Mouse (Mus musculus) CD4-positive naive resting alpha-beta T cell, adult 76 days (primary cell): Measurements from ENCODE around the gene Olfr1000. TPM values are rescaled to one million over a fixed set of nuclear protein-coding genes. Genes with fewer than 3 reads are reported as not detected.

Source experiments
- total RNA-seq: library from RNA; stranded (reverse); gene quantifications from one replicate; pipeline ENCODE4 v1.2.4, GENCODE M21; 2023

Olfr1000 gene
- not detected for total RNA-seq

DNA sequence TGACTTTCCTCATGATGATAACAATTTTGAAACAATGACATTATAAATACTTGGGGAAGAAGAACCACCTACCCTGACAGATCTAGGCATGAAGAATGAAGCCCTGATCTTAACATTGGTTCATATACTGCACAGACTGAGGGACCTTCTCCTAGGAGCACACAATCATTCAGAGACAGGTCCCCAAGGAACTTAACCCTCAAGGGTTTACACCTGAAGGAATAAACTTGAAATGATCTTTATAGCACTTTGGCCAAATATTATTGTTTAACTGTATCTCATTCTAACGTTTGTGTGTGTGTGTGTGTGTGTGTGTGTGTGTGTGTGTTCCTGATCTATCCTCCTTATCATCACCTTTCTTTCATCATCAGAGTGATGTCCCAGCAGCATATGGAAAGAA lies at the start of gene Olfr1000:
Gene Olfr1000, minus strand, starts transcription at position 101 of the 400 bp plus-strand sequence.

DNA sequence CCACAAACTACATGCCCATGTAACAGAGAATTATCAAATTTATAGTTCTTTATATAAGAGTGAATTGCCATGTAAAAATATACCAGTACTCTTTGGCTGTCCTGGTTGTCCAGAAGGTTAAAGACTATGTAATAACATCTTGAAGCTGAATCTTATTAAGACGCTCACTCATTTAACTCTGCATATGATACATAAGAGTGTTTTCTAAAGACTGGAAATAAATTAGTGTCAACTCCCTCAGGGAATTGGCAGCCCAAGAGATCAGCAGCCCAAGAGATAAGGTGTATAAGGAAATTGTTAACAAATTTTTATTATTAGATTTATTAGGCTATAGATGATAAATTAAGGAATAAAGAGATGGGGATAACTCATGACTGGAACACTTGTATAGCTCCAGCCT lies 38.9 kb upstream of the Olfr1000 start, which contains the start of gene Olfr1002:
Gene Olfr1002, minus strand, starts transcription at position 101 of the 400 bp plus-strand sequence.

DNA sequence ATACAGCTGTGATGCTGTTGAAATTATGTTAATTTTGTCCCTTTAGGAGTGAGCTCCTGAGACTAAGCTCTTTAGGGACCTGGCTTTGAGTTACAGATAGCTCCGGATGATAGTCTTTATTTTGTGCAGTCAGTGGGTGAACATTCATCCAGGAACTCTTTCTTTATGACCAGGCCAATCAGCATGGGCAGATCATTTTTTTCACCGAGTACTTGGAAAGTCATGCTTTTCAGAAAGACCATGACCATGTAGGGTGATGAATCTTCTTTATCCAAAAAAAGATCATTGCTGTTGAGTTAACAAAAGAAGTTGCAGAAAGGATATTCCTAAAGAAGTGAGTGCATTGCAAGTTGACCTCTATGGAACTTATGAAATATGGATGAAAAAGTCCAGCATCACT lies 23.1 kb downstream of the Olfr1000 start, which contains the start of gene Olfr998:
Gene Olfr998, plus strand, starts transcription at position 301 of the 400 bp plus-strand sequence.

DNA sequence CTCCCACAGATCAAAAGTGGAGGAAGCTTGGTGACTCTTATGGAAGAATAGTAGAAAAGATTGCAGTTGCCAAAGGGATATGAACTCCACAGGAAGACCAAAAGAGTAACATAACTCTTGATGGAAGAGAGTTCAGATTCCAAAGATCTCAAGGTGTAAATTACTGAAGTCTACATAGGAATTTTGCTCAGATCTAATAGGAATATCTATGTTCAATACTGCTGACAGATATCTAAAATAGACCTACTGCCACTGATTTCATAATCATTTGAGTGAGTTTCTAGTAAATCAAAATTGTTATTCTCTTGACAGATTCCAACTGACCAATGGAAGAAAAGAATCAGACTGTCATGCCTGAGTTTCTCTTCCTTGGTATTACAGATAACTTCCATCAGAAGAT lies 32.8 kb downstream of the Olfr1000 start, which contains the start of gene Olfr996:
Gene Olfr996, plus strand, starts transcription at position 301 of the 400 bp plus-strand sequence.

Other genes starting within 250 kb of the Olfr1000 start
- not detected for gene Olfr988, start 248.7 kb downstream of the Olfr1000 start, total RNA-seq
- gene Olfr992, start 202.4 kb downstream of the Olfr1000 start, total RNA-seq: not detected
- not detected for gene Olfr993, start 197.0 kb downstream of the Olfr1000 start, total RNA-seq
- not detected for gene Olfr994, start 175.5 kb downstream of the Olfr1000 start, total RNA-seq
- not detected for gene Olfr995, start 168.3 kb downstream of the Olfr1000 start, total RNA-seq
- gene 4833423E24Rik, start 92.9 kb downstream of the Olfr1000 start, total RNA-seq: not detected
- not detected for gene Olfr996, start 32.7 kb downstream of the Olfr1000 start, total RNA-seq
- not detected for gene Olfr998, start 23.0 kb downstream of the Olfr1000 start, total RNA-seq
- gene Olfr1002, start 38.8 kb upstream of the Olfr1000 start, total RNA-seq: not detected
- gene Olfr154, start 52.6 kb upstream of the Olfr1000 start, total RNA-seq: not detected
- gene Olfr1006, start 66.9 kb upstream of the Olfr1000 start, total RNA-seq: not detected
- gene Olfr1008, start 77.5 kb upstream of the Olfr1000 start, total RNA-seq: not detected
- not detected for gene Olfr1009, start 103.5 kb upstream of the Olfr1000 start, total RNA-seq
- not detected for gene Olfr1012, start 150.9 kb upstream of the Olfr1000 start, total RNA-seq
- not detected for gene Olfr1013, start 155.2 kb upstream of the Olfr1000 start, total RNA-seq
- gene Olfr1014, start 160.8 kb upstream of the Olfr1000 start, total RNA-seq: not detected
- gene Olfr1015, start 170.1 kb upstream of the Olfr1000 start, total RNA-seq: not detected
- not detected for gene Olfr1016, start 190.6 kb upstream of the Olfr1000 start, total RNA-seq
- not detected for gene Olfr1018, start 206.6 kb upstream of the Olfr1000 start, total RNA-seq
- gene Olfr1019, start 233.6 kb upstream of the Olfr1000 start, total RNA-seq: not detected
- not detected for gene Olfr1020, start 235.1 kb upstream of the Olfr1000 start, total RNA-seq